Mouse (Mus musculus) intestine, embryonic 16.5 days (tissue): ENCODE measurements at regions not wholly inside any gene's neighbourhood (a gene's known extent, or its start where the extent isn't known, plus 50 kb on each side); places are given as distances from the start of the nearest gene placed in this dataset.

Experiments
- ATAC-seq: fragments of 200-750 bp; cut with Nextera tagmentation; 2 replicates; pipeline ENCODE4 v1.8.0; 2017; ENCODE audit warnings: moderate TSS enrichment, moderate library complexity
- H3K27ac ChIP-seq: fragments of 300-500 bp; sonication (generic); 2 replicates; pipeline ENCODE4 v1.5.1; 2014; ENCODE audit warnings: mild to moderate bottlenecking, low read length
- H3K27me3 ChIP-seq: fragments of 300-500 bp; sonication (generic); replicated peaks from 2 replicates; pipeline ENCODE4 v1.6.1; 2014; ENCODE audit warnings: low read length, control low read depth, mixed read lengths; ENCODE audit not compliant: control insufficient read depth, insufficient read depth
- H3K36me3 ChIP-seq: fragments of 300-500 bp; sonication (generic); 2 replicates; pipeline ENCODE4 v1.6.1; 2014; ENCODE audit warnings: low read length, control low read depth; ENCODE audit not compliant: control insufficient read depth, insufficient read depth
- H3K4me1 ChIP-seq: fragments of 300-500 bp; sonication (generic); 2 replicates; pipeline ENCODE4 v1.6.1; 2014; ENCODE audit warnings: low read length, control low read depth, mixed read lengths; ENCODE audit not compliant: control insufficient read depth, insufficient read depth
- H3K4me2 ChIP-seq: fragments of 300-500 bp; sonication (generic); 2 replicates; pipeline ENCODE4 v1.6.1; 2014; ENCODE audit warnings: low read depth, low read length, control low read depth
- H3K4me3 ChIP-seq: fragments of 300-500 bp; sonication (generic); 2 replicates; pipeline ENCODE4 v1.5.1; 2014; ENCODE audit warnings: mild to moderate bottlenecking, low read length
- H3K9ac ChIP-seq: fragments of 300-500 bp; sonication (generic); 2 replicates; pipeline ENCODE4 v1.6.1; 2014; ENCODE audit warnings: low read depth, low read length
- H3K9me3 ChIP-seq: fragments of 300-500 bp; sonication (generic); 2 replicates; pipeline ENCODE4 v1.6.1; 2016; ENCODE audit warnings: low read length, control low read depth; ENCODE audit not compliant: control insufficient read depth
- WGBS: fragments of 180-500 bp; shearing (Covaris S2); extraction: QIAGEN DNeasy Blood & Tissue Kit; methylation state at CpG from one replicate; pipeline ENCODE4 v1.1.7; 2014; 5-methylcytosine and 5-hydroxymethylcytosine counted together

DNA sequence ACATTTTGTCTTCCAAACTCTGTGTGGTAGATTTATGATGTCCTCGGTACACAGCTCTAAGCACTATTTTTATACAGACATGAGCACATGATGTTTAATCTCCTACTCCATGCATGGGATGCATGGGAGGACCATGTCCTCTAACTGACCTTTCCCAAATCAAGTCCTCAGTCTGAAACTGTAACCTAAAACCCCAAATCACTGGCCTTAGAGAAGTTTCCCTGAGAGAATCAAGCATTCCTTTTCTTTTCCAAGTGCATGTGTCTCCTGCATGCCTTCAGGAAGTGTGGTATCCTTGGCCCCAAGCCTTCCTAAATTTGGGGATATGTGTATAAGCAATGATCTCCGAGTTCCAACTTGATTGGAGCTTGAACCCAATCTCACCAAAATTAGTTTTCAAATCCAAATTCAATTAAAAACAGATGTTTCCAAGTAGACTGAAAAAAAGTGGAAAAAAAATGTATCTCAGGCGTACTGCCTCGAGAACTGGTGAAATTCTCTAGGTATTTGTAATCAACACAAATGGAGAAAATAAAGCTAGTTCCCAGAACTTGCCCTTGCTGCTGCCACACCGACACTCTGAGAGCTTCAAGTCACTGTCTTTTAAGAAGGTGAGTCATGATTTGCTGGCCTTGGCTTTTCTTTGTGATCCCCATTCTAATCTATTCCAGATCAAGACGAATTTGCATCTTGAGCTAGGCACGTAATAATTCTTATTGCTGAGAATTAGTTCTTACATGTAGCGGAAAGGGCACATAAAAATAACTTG, 77.4 kb upstream of the Veph1 start:
- Histone ChIP-seq H3K4me3 (no peak overlapping the region), H3K9ac (no peak overlapping the region), H3K9me3 (no peaks in the 10 kb centered on the region), H3K36me3 (no peaks in the 10 kb centered on the region), H3K27me3 (no peaks in the 10 kb centered on the region), H3K4me2 (no peak overlapping the region), H3K4me1 (no peaks in the 10 kb centered on the region), H3K27ac (no peak overlapping the region)
- no peak for ATAC-seq
- WGBS: 85% methylated on average over 8 of the region's 8 CpGs
